26 mouse cellular contexts compared by ENCODE assay signal in genomic region chr10:70774571-70774970, GRCm38 (mm10).
"Had no signal": no experiment of that assay in that cellular context is flagged by ENCODE, and none has a peak within 500 bp of the region (broad histone marks: within the 10 kb centered on the region; RNA-seq: fewer than 3 reads in every experiment).

No protein-coding gene starts in this region.

- H3K4me2 ChIP-seq: heart, embryonic 11.5 days; heart, embryonic 13.5 days; heart, embryonic 15.5 days; hindbrain, embryonic 12.5 days; hindbrain, embryonic 14.5 days; kidney, embryonic 15.5 days; limb, embryonic 13.5 days; limb, embryonic 15.5 days; liver, embryonic 12.5 days had no signal

- H3K9me3 ChIP-seq: heart, embryonic 13.5 days; heart, embryonic 15.5 days; hindbrain, embryonic 12.5 days; kidney, embryonic 15.5 days; limb, embryonic 13.5 days; limb, embryonic 15.5 days had no signal

- H3K36me3 ChIP-seq: heart, embryonic 13.5 days; heart, embryonic 15.5 days; hindbrain, embryonic 12.5 days; kidney, embryonic 15.5 days; limb, embryonic 13.5 days; limb, embryonic 15.5 days; liver, embryonic 12.5 days had no signal

- H3K9ac ChIP-seq: heart, embryonic 13.5 days; heart, embryonic 15.5 days; hindbrain, embryonic 12.5 days; hindbrain, embryonic 14.5 days; kidney, embryonic 15.5 days; limb, embryonic 13.5 days; limb, embryonic 15.5 days; liver, embryonic 12.5 days; liver, embryonic 14.5 days had no signal

- H3K4me3 ChIP-seq: heart, adult 2 months; heart, embryonic 13.5 days; heart, embryonic 15.5 days; hindbrain, embryonic 12.5 days; kidney, embryonic 15.5 days; limb, embryonic 13.5 days; limb, embryonic 15.5 days; liver, embryonic 12.5 days had no signal

- H3K27ac ChIP-seq: heart, adult 2 months; heart, embryonic 13.5 days; heart, embryonic 15.5 days; hindbrain, embryonic 12.5 days; hindbrain, embryonic 14.5 days; kidney, embryonic 15.5 days; kidney, postnatal 0 days; limb, embryonic 13.5 days; limb, embryonic 15.5 days; liver, embryonic 12.5 days; liver, embryonic 14.5 days had no signal

- DNase-seq: gastrocnemius, postnatal 14 days; gastrocnemius, postnatal 36 days; heart, adult 2 months; heart, postnatal 14 days; heart, postnatal 36 days; kidney, adult 11 months; kidney, adult 2 months; kidney, adult 9 months; kidney, postnatal 14 days; kidney, postnatal 36 days; layer of hippocampus, adult 9-11 months; layer of hippocampus, postnatal 36 days; left cerebral cortex, postnatal 4 days had no signal

- ATAC-seq: hindbrain, embryonic 16.5 days; intestine, embryonic 16.5 days; liver, embryonic 12.5 days had no signal

- H3K4me1 ChIP-seq: heart, embryonic 13.5 days; heart, embryonic 15.5 days; kidney, embryonic 15.5 days; limb, embryonic 13.5 days; limb, embryonic 15.5 days; liver, embryonic 12.5 days had no signal

- H3K27me3 ChIP-seq: heart, embryonic 13.5 days; heart, embryonic 15.5 days; hindbrain, embryonic 12.5 days; kidney, embryonic 15.5 days; limb, embryonic 13.5 days; limb, embryonic 15.5 days; liver, embryonic 12.5 days had no signal
